In genomic region chr14:79285549-79285948, GRCm38 (mm10) we compare ENCODE assay signal across 38 mouse cellular contexts. TPM values are rescaled to one million over a fixed set of nuclear protein-coding genes. Genes with fewer than 3 reads are reported as not detected.
"Had no signal": no experiment of that assay in that cellular context is flagged by ENCODE, and none has a peak within 500 bp of the region (broad histone marks: within the 10 kb centered on the region; RNA-seq: fewer than 3 reads in every experiment).

No protein-coding gene starts in this region.

- H3K9me3 ChIP-seq: heart, embryonic 15.5 days; hindbrain, embryonic 10.5 days; hindbrain, embryonic 12.5 days; intestine, embryonic 15.5 days; limb, embryonic 10.5 days; limb, embryonic 12.5 days; liver, embryonic 12.5 days; liver, embryonic 15.5 days had no signal

- H3K27me3 ChIP-seq: heart, embryonic 13.5 days; heart, embryonic 15.5 days; hindbrain, embryonic 12.5 days; intestine, embryonic 15.5 days; limb, embryonic 12.5 days; liver, embryonic 12.5 days; liver, embryonic 15.5 days had no signal

- H3K36me3 ChIP-seq: heart, embryonic 13.5 days; heart, embryonic 15.5 days; hindbrain, embryonic 10.5 days; hindbrain, embryonic 12.5 days; intestine, embryonic 15.5 days; limb, embryonic 10.5 days; limb, embryonic 12.5 days had no signal

- H3K27ac ChIP-seq: heart, adult 2 months; heart, embryonic 13.5 days; heart, embryonic 15.5 days; hindbrain, embryonic 10.5 days; hindbrain, embryonic 12.5 days; hindbrain, embryonic 14.5 days; intestine, embryonic 15.5 days; layer of hippocampus, adult 2 months; left cerebral cortex, adult 2 months; limb, embryonic 10.5 days; limb, embryonic 12.5 days; liver, embryonic 12.5 days; liver, embryonic 15.5 days had no signal

- DNase-seq: gastrocnemius, postnatal 14 days; gastrocnemius, postnatal 36 days; heart, adult 11 months; heart, adult 2 months; heart, postnatal 14 days; heart, postnatal 4 days; kidney, adult 18-20 months; kidney, adult 8-10 months; kidney, postnatal 10 days; kidney, postnatal 25 days; kidney, postnatal 4 days; liver had no signal

- H3K9ac ChIP-seq: heart, embryonic 13.5 days; heart, embryonic 15.5 days; hindbrain, embryonic 12.5 days; hindbrain, embryonic 14.5 days; intestine, embryonic 15.5 days; limb, embryonic 12.5 days; liver, embryonic 12.5 days; liver, embryonic 15.5 days had no signal

- H3K4me3 ChIP-seq: heart, adult 2 months; heart, embryonic 13.5 days; heart, embryonic 15.5 days; hindbrain, embryonic 10.5 days; hindbrain, embryonic 12.5 days; intestine, embryonic 15.5 days; layer of hippocampus, adult 2 months; left cerebral cortex, adult 2 months; limb, embryonic 10.5 days; limb, embryonic 12.5 days; liver, embryonic 12.5 days; liver, embryonic 15.5 days had no signal

RNA-seq across cellular contexts. Expression of gene Zfp957, which starts 38.4 kb away (rescaled TPM):
- total RNA-seq: gastrocnemius, adult 18-20 months; gastrocnemius, adult 8-10 months; gastrocnemius, postnatal 14 days; gastrocnemius, postnatal 36 days; heart, adult 2 months; heart, postnatal 14 days; heart, postnatal 4 days; layer of hippocampus, adult 2 months; layer of hippocampus, postnatal 10 days; layer of hippocampus, postnatal 25 days; left cerebral cortex, adult 2 months; left cerebral cortex, postnatal 14 days; left cerebral cortex, postnatal 36 days had no signal
- polyA plus RNA-seq: gonadal fat pad, adult 2 months; heart, adult 2 months; heart, embryonic 11.5 days; heart, embryonic 13.5 days; heart, embryonic 15.5 days; heart, postnatal 0 days; hindbrain, embryonic 10.5 days; hindbrain, embryonic 14.5 days; hindbrain, embryonic 16.5 days; intestine, embryonic 15.5 days; intestine, postnatal 0 days; kidney, embryonic 14.5 days; kidney, embryonic 16.5 days; limb, embryonic 10.5 days; limb, embryonic 12.5 days; limb, embryonic 14.5 days; liver, embryonic 12.5 days; liver, embryonic 15.5 days had no signal
